Mouse (Mus musculus): ENCODE measurements around the gene 9030025P20Rik. TPM values are rescaled to one million over a fixed set of nuclear protein-coding genes. Genes with fewer than 3 reads are reported as not detected.
"Not testable (repeated sequence)": the region's sequence is repeated elsewhere in the genome, so short reads cannot be mapped to it uniquely, and the experiment has no call there.

Gene 9030025P20Rik
- polyA plus RNA-seq (2012): 0.06 and 0.12 TPM in 2 replicates

GRCm38 (mm10) chr17:14978362-14979038 is at the start of gene 9030025P20Rik, which contains the start of gene Gm3417:
TSS of gene 9030025P20Rik (plus strand) at chr17:14978468.
TSS of gene Gm3417 (minus strand) at chr17:14978790.
- H3K4me1 ChIP-seq (ENCODE audit: control insufficient read depth); H3K9me3 ChIP-seq (ENCODE audit: control insufficient read depth, low read length); H3K36me3 ChIP-seq (ENCODE audit: control insufficient read depth); H3K27me3 ChIP-seq (ENCODE audit: control insufficient read depth): not testable (repeated sequence)
- H3K4me3 ChIP-seq (replicated peaks): peak within 1 kb of the TSS; percentile 35

DNA sequence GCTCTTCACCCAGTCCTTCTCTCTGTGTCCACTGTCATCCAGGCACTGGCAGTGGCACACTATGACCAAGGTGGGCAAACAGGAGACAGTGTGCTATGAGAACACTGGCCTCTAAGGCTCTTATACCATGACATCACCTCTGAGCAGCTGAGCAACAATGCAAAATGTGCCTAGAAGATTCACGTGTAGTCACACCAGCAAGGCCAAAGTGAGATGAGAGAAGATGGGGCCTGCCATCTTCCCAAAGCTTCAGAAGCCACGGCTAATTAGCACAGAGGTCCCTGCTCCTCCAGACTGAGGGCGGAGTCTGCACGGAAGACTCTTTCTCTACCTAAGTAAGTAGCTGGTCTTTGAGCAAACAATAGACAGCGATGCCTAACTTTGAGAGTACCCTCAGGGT is 49.6 kb upstream of the 9030025P20Rik start:
- TF ChIP-seq GATA1 (IDR thresholded peaks at IDR 0.05; ENCODE audit: low read length) (no peak), TAL1 (IDR thresholded peaks at IDR 0.05; ENCODE audit: low read length) (no peak)
- H3K4me3 ChIP-seq (replicated peaks): no peak overlapping the region
- no peaks in the 10 kb centered on the region for H3K36me3 ChIP-seq (ENCODE audit: control insufficient read depth)
- H3K9me3 ChIP-seq (ENCODE audit: control insufficient read depth, low read length): no peaks in the 10 kb centered on the region
- no peaks in the 10 kb centered on the region for H3K4me1 ChIP-seq (ENCODE audit: control insufficient read depth)
- H3K27me3 ChIP-seq (ENCODE audit: control insufficient read depth): no peaks in the 10 kb centered on the region

DNA sequence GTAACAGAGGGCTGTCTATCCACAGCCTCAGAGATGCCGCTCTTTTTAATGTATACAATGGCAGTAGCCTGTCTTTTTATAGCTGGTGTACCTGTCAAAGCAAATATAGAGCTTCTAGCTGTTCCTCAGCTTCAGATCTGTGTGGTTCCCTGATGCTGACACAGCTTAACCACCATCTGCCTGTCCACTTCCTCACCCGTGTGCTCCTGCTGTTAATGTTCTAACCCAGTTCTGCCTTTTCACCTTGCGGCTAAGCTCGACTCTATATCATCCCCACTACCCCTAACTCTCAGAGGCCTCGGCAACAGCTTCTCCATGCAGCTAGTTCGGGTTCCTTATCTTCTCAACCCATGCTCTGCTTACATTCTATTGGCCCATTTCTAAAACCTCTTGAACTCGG is 47.6 kb upstream of the 9030025P20Rik start:
- H3K27me3 ChIP-seq (ENCODE audit: control insufficient read depth): no peaks in the 10 kb centered on the region
- H3K36me3 ChIP-seq (ENCODE audit: control insufficient read depth): no peaks in the 10 kb centered on the region
- no peak for TF ChIP-seq TAL1 (IDR thresholded peaks at IDR 0.05; ENCODE audit: low read length)
- TF ChIP-seq GATA1 (IDR thresholded peaks at IDR 0.05; ENCODE audit: low read length): no peak
- H3K4me1 ChIP-seq (ENCODE audit: control insufficient read depth): no peaks in the 10 kb centered on the region
- no peaks in the 10 kb centered on the region for H3K9me3 ChIP-seq (ENCODE audit: control insufficient read depth, low read length)
- no peak overlapping the region for H3K4me3 ChIP-seq (replicated peaks)

- H3K27me3 ChIP-seq (ENCODE audit: control insufficient read depth): no peaks in the 10 kb centered on the region
- TF ChIP-seq GATA1 (IDR thresholded peaks at IDR 0.05; ENCODE audit: low read length) (peak; percentile 43), TAL1 (IDR thresholded peaks at IDR 0.05; ENCODE audit: low read length) (no peak)
- H3K36me3 ChIP-seq (ENCODE audit: control insufficient read depth): no peaks in the 10 kb centered on the region
- H3K4me1 ChIP-seq (ENCODE audit: control insufficient read depth): no peaks in the 10 kb centered on the region
- no peaks in the 10 kb centered on the region for H3K9me3 ChIP-seq (ENCODE audit: control insufficient read depth, low read length)
- no peak overlapping the region for H3K4me3 ChIP-seq (replicated peaks)
Measured at GRCm38 (mm10) chr17:14931469-14931868, 46.8 kb upstream of the 9030025P20Rik start.

DNA sequence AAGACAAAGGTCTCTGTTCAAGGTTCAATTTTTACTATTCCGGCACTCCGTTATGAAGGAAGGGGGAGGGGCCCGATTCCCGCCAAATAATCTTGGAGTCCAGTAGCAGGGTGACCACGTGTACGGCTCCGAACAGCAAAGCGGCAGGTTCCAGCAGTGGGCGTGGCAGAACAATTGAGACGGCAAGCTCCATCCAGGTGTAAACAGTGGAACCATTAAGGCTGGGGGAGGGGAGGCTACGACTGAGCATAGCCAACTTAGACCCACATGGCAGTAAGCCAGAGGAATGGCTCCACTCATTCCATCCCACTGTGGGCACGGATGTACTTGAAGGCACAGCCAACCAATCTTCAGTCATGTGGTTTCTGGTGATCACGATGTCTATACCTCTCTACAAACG is 43.0 kb upstream of the 9030025P20Rik start:
- not testable (repeated sequence) for H3K36me3 ChIP-seq (ENCODE audit: control insufficient read depth); H3K9me3 ChIP-seq (ENCODE audit: control insufficient read depth, low read length); H3K4me1 ChIP-seq (ENCODE audit: control insufficient read depth); H3K27me3 ChIP-seq (ENCODE audit: control insufficient read depth); H3K4me3 ChIP-seq (replicated peaks)

DNA sequence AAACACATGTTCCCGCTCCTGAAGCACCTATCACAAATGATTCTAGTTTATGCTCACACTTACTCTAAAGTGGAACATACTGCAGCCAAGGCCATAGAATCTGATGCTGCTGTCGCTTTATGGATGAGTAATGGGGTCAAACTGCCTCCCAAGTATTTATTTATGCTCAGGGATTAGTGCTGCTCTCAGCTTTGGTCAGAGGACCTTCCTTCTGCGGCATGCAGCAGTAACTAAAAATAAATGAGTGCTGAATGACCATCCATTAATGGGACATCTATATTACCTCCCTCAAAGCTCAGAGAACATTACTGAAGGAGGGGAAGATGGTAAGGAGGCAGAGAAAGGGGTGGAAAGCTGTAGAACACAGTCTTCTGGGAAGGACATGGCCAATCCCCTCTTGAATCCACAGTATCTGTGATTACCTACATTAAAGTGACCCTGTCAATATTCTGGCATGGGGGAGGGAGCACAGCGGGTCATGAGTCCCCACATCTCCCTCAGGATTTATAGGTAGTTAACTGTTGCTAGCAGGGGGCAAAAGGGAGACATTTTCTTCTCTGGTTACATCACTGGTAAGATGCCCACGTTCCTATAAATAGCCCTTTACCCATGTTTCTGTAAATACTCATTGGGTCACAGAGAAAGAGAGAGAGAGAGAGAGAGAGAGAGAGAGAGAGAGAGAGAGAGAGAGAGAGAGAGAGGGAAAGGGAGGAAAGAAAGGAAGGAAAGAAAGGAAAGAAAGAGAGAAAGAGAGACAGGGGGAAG is 42.2 kb upstream of the 9030025P20Rik start:
- no peak for TF ChIP-seq GATA1 (IDR thresholded peaks at IDR 0.05; ENCODE audit: low read length)
- Histone ChIP-seq H3K36me3 (ENCODE audit: control insufficient read depth) (no peaks in the 10 kb centered on the region), H3K4me3 (replicated peaks) (no peak overlapping the region), H3K9me3 (ENCODE audit: control insufficient read depth, low read length) (no peaks in the 10 kb centered on the region), H3K27me3 (ENCODE audit: control insufficient read depth) (no peaks in the 10 kb centered on the region), H3K4me1 (ENCODE audit: control insufficient read depth) (no peaks in the 10 kb centered on the region)

- Histone ChIP-seq H3K36me3 (ENCODE audit: control insufficient read depth) (peaks cover 36% of the 10 kb centered on the region), H3K4me3 (replicated peaks) (peak overlapping the region; percentile 68), H3K4me1 (ENCODE audit: control insufficient read depth) (peaks cover 27% of the 10 kb centered on the region)
- not testable (repeated sequence) for H3K9me3 ChIP-seq (ENCODE audit: control insufficient read depth, low read length); H3K27me3 ChIP-seq (ENCODE audit: control insufficient read depth)
Measured at GRCm38 (mm10) chr17:14942181-14942580, 36.1 kb upstream of the 9030025P20Rik start.

- TF ChIP-seq GATA1 (IDR thresholded peaks at IDR 0.05; ENCODE audit: low read length) (no peak), TAL1 (IDR thresholded peaks at IDR 0.05; ENCODE audit: low read length) (no peak)
- Histone ChIP-seq H3K4me1 (ENCODE audit: control insufficient read depth) (peaks cover 27% of the 10 kb centered on the region), H3K4me3 (replicated peaks) (peak within 1 kb of the TSS; percentile 68), H3K9me3 (ENCODE audit: control insufficient read depth, low read length) (no peaks in the 10 kb centered on the region), H3K27me3 (ENCODE audit: control insufficient read depth) (no peaks in the 10 kb centered on the region), H3K36me3 (ENCODE audit: control insufficient read depth) (peaks cover 45% of the 10 kb centered on the region)
Measured at GRCm38 (mm10) chr17:14943009-14943728, 35.1 kb upstream of the 9030025P20Rik start, which contains the start of the genes Wdr27 and 1600012H06Rik. TSS of gene Wdr27 (minus strand) at chr17:14943158. TSS of gene 1600012H06Rik (plus strand) at chr17:14943184.

- H3K36me3 ChIP-seq (ENCODE audit: control insufficient read depth): peaks cover 50% of the 10 kb centered on the region
Measured at GRCm38 (mm10) chr17:14943729-14944059, 34.6 kb upstream of the 9030025P20Rik start.

More at GRCm38 (mm10) chr17:14943729-14944059, 34.6 kb upstream of the 9030025P20Rik start:
- Histone ChIP-seq H3K9me3 (ENCODE audit: control insufficient read depth, low read length) (no peaks in the 10 kb centered on the region), H3K4me3 (replicated peaks) (peak overlapping the region; percentile 68), H3K4me1 (ENCODE audit: control insufficient read depth) (peaks cover 29% of the 10 kb centered on the region), H3K27me3 (ENCODE audit: control insufficient read depth) (no peaks in the 10 kb centered on the region)
- no peak for TF ChIP-seq GATA1 (IDR thresholded peaks at IDR 0.05; ENCODE audit: low read length)
- TF ChIP-seq TAL1 (IDR thresholded peaks at IDR 0.05; ENCODE audit: low read length): no peak

All from erythroblast, embryonic 14.5 days (primary cell).